Mouse (Mus musculus) E14TG2a.4 (cell line): ENCODE data around the gene Nek2.

ENCODE experiments used
- CTCF ChIP-seq: conservative IDR thresholded peaks from 2 replicates; pipeline ENCODE4 v1.5.1; 2014; ENCODE audit warnings: low read length
- POU5F1 ChIP-seq: IDR thresholded peaks from 2 replicates; pipeline ENCODE4 v1.6.1; 2014; ENCODE audit warnings: low read length, borderline replicate concordance

GRCm38 (mm10) chr1:191774106-191774505 is 47.1 kb upstream of the Nek2 start:
- TF ChIP-seq CTCF (no peak), POU5F1 (no peak)
